Mouse (Mus musculus) gastrocnemius, postnatal 36 days (tissue): ENCODE data around the gene Aldh1l1. TPM values are rescaled to one million over a fixed set of nuclear protein-coding genes. Genes with fewer than 3 reads are reported as not detected.

Experiments
- DNase-seq, 2 experiments: peaks; one replicate each; pipeline ENCODE4 v3.0.0; 2022
- intact Hi-C: fragments of 180-260 bp; cut with DNase I; formaldehyde crosslinking; loops from one replicate; pipeline ENCODE4 v1.15.1; 2025
- total RNA-seq, 2 experiments: library from RNA; stranded (reverse); gene quantifications; 2 replicates each; pipeline ENCODE4 v1.2.3; 2021

Gene Aldh1l1
- total RNA-seq, 2 experiments from 2014 or later: 2.9 to 4.0 TPM

- DNase-seq: no peak
- intact Hi-C loops: no loop called here
Measured at GRCm38 (mm10) chr6:90501222-90501940, 15.2 kb downstream of the Aldh1l1 start.

DNA sequence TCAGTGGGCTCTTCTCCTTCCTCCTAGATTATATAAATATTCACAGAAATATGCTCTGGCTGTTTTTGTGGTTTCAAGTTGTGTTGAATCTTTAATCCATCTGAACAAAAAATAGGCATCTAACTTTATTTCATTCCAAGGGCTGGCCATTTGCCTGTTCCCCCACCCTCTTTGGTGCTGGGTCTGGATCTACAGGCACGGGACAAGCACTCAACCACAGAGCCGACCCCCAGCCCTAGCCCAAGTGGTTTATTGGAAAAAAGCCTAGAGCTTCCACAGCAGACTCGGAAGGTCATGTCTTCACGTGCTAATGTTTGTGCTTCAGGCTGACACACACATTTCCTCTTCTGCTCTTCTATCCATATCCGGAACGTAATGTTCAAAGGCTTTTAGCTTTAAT is 19.7 kb downstream of the Aldh1l1 start:
- intact Hi-C loops: no loop called here
- DNase-seq: peak in 1 of 2 experiments; percentile 27

- intact Hi-C loops: no loop called here
- peak; percentile 61 to 82 for DNase-seq
Measured at GRCm38 (mm10) chr6:90506673-90507311, 20.6 kb downstream of the Aldh1l1 start.

GRCm38 (mm10) chr6:90507443-90507842 is 21.2 kb downstream of the Aldh1l1 start:
- no peak for DNase-seq
- intact Hi-C loops: no loop called here

- intact Hi-C loops: loop anchor here (2.0 kb wide), 1 partner anchor 45 kb away; the partner anchor contains the start of gene Klf15
- DNase-seq: peak in 1 of 2 experiments; percentile 58
Measured at GRCm38 (mm10) chr6:90508197-90508624, 22.0 kb downstream of the Aldh1l1 start.

DNA sequence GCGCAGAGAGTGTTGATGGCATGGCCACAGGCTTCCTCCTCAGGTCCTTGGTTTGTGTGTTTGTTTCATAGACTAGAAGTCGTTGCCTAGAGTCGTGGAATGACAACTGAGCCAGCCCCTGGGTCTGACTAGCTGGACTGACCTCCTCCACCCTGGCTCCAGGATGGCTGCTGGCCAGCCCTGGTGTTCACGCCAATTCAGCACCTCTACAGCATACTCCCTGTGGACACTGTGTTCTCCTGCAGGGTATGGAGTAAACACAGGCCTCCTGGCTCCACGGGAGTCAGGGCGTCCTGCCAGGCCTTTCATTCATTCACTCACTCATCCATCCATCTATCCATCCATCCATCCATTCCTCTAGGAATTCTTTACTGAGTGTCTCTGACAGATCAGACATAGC is 22.9 kb downstream of the Aldh1l1 start:
- peak; percentile 68 to 87 for DNase-seq
- intact Hi-C loops: loop anchor here (2.0 kb wide), 1 partner anchor 46 kb away; the partner anchor contains the start of gene Klf15

DNA sequence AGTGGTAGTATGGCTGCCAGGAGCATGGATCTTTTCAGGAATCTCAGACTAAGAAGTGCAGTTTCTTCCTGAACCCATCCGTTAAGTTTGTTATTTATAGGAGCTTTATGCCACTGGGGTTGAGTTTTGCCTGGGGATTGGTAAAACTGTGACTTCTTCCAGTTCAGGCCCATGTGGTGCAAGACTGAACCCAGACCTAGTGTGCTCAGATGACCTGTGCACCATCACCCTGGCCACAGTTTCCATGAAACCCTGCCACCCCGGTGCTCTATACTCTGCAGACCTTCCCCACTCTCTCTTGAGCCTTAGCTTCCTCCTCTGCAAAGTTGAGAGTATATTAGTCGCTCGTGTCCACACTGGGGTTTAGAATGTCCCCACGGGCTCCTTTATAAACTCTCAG is 26.2 kb downstream of the Aldh1l1 start:
- no peak for DNase-seq
- intact Hi-C loops: no loop called here

GRCm38 (mm10) chr6:90513074-90513856 is 27.0 kb downstream of the Aldh1l1 start:
- intact Hi-C loops: no loop called here
- no peak for DNase-seq

DNA sequence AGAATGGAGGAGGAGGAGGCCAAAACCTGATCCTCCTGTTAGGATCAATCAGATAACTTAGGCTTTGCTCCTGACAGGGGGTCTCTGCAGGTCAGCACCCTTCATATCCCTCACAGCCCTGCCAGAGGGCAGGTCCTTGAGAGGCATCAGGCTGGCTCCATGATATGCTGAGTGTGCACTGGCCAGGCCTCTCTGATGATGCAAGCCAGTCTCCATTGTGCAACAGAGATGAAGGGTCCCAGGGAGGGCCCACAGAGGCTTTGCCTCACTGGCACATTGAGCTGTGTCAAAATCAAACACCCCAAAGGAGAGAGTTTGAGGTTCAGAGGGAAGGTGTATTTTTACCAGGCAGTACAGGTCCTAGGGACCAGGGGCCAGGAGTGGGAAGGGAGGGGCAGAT is 28.1 kb downstream of the Aldh1l1 start:
- no peak for DNase-seq
- intact Hi-C loops: no loop called here

DNA sequence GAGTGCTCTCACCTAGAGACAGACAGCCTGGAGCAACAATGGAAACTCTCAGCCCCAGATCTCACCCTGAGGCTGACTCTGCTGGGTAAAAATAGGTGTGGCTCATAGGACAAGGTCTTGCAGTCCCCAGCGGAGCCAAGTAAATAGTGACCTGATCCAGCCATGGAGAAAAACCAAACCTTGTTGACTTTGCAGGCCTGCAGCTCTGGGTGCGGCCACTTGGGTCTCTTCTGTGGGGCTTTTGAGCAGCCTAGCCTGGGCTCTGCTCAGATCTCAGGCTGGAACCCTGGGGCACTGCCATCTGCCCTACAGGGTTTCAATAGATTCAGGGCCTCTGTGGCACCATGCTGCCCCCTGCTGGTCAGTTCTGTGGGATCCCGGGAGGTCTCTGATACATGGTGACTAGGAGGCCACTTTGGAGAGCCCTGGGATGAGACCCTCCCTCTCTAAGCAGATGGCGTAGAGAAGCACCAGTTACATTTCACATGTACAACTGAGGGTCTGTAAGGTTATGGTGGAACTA is 28.7 kb downstream of the Aldh1l1 start:
- intact Hi-C loops: loop anchor here (1.0 kb wide), 1 partner anchor 65 kb away; no protein-coding TSS in a partner anchor
- peak; percentile 90 to 93 for DNase-seq

DNA sequence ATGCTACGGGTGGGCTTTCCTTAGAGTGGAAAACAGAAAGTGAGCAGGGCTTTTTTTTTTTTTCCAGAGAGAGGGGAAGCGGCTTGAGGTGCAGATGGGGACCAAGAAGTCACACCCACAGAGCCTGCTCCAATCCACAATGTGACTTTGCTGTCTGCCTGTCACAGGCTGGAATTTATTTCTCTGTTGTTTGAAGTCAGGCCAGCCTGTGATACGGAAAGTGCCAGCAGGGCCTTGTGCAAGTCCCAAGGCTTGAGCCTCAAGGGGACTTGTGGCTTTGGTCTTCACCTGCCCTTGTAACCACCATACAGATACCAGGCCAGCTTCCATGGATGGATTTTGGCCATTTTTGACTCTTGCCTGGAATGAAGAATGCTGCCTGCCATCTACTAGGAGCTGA is 32.7 kb downstream of the Aldh1l1 start:
- no peak for DNase-seq
- intact Hi-C loops: no loop called here

DNA sequence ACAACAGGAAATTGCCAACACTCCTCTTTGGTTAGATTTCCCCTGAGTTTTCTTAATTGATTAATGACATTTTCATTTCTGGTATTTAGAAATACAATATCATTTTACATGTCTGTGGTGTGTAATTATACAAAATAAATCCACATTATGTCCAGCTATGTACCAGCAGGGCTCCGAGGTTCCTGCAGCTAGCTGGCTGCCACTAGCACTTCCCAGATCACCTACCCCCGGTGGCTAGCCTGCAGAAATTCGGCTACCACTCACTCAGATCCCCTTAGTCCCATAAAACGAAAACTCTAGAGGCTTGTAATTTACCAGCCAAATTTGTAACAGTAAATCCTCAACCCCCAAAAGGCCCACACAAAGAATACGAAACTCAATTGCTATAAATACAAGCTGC is 33.1 kb downstream of the Aldh1l1 start:
- intact Hi-C loops: no loop called here
- no peak for DNase-seq

GRCm38 (mm10) chr6:90526406-90526805 is 40.2 kb downstream of the Aldh1l1 start:
- DNase-seq: no peak
- intact Hi-C loops: no loop called here

GRCm38 (mm10) chr6:90529461-90530046 is 43.3 kb downstream of the Aldh1l1 start:
- DNase-seq: no peak
- intact Hi-C loops: no loop called here

GRCm38 (mm10) chr6:90532575-90533190 is 46.5 kb downstream of the Aldh1l1 start:
- intact Hi-C loops: no loop called here
- no peak for DNase-seq

- intact Hi-C loops: no loop called here
- DNase-seq: no peak
Measured at GRCm38 (mm10) chr6:90533505-90533904, 47.3 kb downstream of the Aldh1l1 start.

DNA sequence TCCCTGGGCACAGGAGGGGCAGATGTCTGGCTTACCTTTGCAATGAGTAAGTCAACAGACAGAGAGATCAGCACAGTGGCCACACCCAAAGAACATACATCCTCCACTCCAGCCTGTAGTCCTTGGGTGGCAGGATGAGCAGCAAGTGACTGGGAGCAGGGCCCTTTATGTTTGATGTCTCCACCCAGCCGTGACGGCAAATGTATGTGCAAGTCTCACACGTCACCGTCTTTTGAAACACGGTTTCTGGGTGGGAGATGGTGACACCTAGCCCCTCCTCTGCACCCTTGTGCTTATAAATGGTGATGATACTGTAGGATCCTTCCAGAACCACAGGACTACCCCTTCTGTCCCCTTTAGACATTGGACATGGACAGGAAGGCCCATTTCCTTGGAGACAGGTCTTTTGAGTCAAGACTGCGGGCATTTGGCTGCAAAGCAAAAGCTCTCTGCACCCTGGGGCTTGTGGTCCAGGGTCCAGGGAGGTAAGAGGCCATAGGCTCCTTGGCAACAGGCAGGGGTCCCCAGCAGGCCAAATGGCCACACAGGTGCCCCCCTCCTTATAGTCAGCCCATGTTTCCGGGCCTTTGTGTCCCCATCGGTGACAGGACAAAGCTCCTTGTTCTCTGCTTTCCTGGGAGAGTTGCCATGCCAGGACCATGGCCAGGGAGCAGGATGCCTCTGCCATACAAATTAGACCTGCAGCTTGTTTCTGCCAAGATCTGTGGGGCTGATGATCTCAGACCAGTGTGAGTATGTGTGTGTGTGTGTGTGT is 48.7 kb downstream of the Aldh1l1 start:
- intact Hi-C loops: loop anchor here (5.0 kb wide), 2 partner anchors 88 to 103 kb away; no protein-coding TSS in a partner anchor
- no peak for DNase-seq

DNA sequence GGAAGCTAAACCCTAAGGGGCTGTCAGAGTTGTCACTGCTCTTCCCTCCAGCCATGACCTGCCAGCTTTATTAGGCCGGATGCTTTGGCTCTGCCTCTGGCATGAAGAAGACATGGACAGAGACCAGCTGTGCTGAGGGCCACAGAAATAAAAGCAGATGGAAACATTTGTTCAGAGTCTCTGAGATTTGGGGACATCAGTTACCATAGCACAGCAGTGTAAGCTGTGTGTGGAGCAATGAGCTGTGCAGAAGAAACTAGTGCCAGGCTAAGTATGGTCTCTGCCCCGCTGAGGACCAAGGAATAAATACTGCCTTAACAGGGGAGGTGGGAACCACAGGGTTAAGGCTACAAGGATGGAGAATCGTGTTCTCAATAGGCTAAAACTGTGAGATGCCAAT is 50.6 kb downstream of the Aldh1l1 start:
- intact Hi-C loops: loop anchor here (5.0 kb wide), 2 partner anchors 90 to 105 kb away; no protein-coding TSS in a partner anchor
- DNase-seq: no peak

DNA sequence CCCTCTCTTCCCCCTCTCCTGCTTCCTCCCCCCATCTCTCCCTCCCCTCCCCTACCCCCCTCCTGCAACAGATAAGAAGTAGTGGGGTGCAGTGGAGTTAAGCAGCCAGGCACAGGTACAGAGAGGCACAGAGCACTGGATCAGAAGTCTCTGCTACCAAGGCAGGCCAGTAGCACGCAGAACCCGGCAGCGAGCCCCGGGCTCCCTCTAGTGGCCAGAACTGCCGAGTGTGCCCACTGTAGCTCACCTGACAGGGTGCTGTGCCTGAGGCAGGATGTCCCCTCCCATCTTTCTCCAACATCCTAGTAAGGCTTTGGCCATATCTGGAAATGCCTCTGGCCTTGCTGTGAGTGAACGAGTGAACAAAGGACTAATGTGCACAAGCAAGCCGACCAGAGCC is 51.7 kb downstream of the Aldh1l1 start:
- DNase-seq: peak; percentile 75 to 76
- intact Hi-C loops: loop anchor here (5.0 kb wide), 2 partner anchors 91 to 106 kb away; no protein-coding TSS in a partner anchor
